Mouse (Mus musculus): Measurements from ENCODE around the gene Snx32. TPM values are rescaled to one million over a fixed set of nuclear protein-coding genes. Genes with fewer than 3 reads are reported as not detected.

Snx32 gene
- polyA plus RNA-seq, 1 experiment from 2014 or later: 14.0 TPM

DNA sequence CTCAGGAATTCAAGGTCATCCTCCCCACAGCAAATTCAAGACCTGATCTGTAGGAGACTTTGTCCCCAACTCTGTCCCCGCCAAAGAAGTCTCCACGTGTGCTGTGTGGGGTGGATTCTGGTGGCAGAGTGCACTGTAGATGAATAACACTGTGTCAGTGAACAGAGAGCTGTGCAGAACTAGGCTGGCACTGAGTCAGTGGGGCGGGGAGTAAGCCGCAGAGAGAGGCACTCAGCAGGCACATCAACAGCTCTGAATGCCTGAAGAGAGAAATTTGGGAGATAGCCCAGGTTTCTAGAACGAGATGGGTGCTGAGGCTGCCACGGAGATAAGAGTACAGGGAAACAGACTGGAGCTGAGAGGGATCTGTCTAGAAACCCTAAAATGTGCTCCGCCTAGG is 51.3 kb downstream of the Snx32 start:
- Histone ChIP-seq H3K4me1 (ENCODE audit: control insufficient read depth, insufficient read depth, low read length) (peaks cover 28% of the 10 kb centered on the region), H3K9ac (ENCODE audit: low read depth, low read length) (no peak overlapping the region)
- 54% methylated on average over 7 of the region's 7 CpGs for WGBS (ENCODE audit: insufficient replicate concordance)

GRCm38 (mm10) chr19:5457746-5458442 is 52.4 kb downstream of the Snx32 start, which contains the start of gene Ccdc85b:
Ccdc85b (minus strand) TSS chr19:5457894.
- Histone ChIP-seq H3K4me3 (ENCODE audit: low read depth, low read length) (peak within 1 kb of the TSS; percentile 87), H3K27ac (ENCODE audit: low read depth, low read length) (peak within 1 kb of the TSS; percentile 94), H3K4me1 (ENCODE audit: control insufficient read depth, insufficient read depth, low read length) (peaks cover 25% of the 10 kb centered on the region), H3K9ac (ENCODE audit: low read depth, low read length) (peak within 1 kb of the TSS; percentile 95), H3K36me3 (ENCODE audit: control insufficient read depth, insufficient read depth, low read length) (no peaks in the 10 kb centered on the region), H3K4me2 (peak within 1 kb of the TSS; percentile 100), H3K27me3 (ENCODE audit: control insufficient read depth, insufficient read depth, low read length) (no peaks in the 10 kb centered on the region), H3K9me3 (replicated peaks; ENCODE audit: control insufficient read depth, low read length) (no peaks in the 10 kb centered on the region)
- ATAC-seq (replicated peaks; ENCODE audit: insufficient number of reproducible peaks, low FRiP score, low TSS enrichment): no peak
- 14% methylated on average over 14 of the region's 14 CpGs for WGBS (ENCODE audit: insufficient replicate concordance)

More for the DNA sequence above, 51.3 kb downstream of the Snx32 start:
- Histone ChIP-seq H3K27ac (ENCODE audit: low read depth, low read length) (no peak overlapping the region), H3K9me3 (replicated peaks; ENCODE audit: control insufficient read depth, low read length) (no peaks in the 10 kb centered on the region), H3K36me3 (ENCODE audit: control insufficient read depth, insufficient read depth, low read length) (no peaks in the 10 kb centered on the region), H3K27me3 (ENCODE audit: control insufficient read depth, insufficient read depth, low read length) (no peaks in the 10 kb centered on the region), H3K4me2 (no peak overlapping the region), H3K4me3 (ENCODE audit: low read depth, low read length) (no peak overlapping the region)
- ATAC-seq (replicated peaks; ENCODE audit: insufficient number of reproducible peaks, low FRiP score, low TSS enrichment): no peak

DNA sequence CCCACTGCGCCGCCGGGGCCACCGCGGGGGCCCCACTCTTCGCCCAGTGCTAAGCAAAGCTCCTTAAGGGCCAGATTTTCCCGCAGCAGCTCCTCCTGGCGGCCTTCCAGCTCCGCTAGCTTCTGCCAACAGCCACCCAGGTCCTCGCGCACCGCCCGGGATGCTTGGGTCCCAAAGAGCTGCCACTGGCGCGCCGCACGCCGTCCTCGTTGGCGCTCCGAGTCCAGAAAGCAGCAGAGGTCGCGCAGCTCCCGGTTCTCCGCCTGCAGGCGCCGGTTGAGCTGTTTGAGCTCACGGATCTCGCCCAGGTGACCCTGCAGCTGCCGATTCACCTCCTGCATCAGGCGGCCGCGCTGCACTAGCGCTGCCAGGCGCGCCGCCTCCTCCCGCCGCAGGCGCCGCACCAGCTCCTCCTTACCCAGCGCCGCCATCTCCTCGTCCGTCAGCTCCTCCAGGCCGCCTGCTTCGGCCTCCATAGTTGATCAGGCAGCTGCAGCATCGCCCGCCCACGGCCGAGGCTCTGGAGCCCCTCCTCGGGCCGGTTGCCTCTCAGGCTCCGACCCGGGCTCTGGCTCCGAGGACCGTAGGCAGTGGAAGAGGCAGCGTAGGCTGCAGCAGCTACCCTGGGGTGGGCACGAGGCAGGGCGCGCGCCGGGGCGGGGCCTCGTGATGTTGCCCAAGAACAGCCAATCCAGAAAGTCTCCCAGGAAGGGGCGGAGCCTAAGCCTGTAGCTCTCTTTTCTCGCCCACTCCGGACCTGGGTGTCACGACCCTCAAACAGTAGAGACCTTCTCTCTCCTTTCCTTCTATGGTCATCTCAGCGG is 53.2 kb downstream of the Snx32 start:
- Histone ChIP-seq H3K36me3 (ENCODE audit: control insufficient read depth, insufficient read depth, low read length) (no peaks in the 10 kb centered on the region), H3K27ac (ENCODE audit: low read depth, low read length) (peak overlapping the region; percentile 94), H3K27me3 (ENCODE audit: control insufficient read depth, insufficient read depth, low read length) (no peaks in the 10 kb centered on the region), H3K4me2 (peak overlapping the region; percentile 100), H3K9me3 (replicated peaks; ENCODE audit: control insufficient read depth, low read length) (no peaks in the 10 kb centered on the region), H3K9ac (ENCODE audit: low read depth, low read length) (peak overlapping the region; percentile 95), H3K4me3 (ENCODE audit: low read depth, low read length) (peak overlapping the region; percentile 87), H3K4me1 (ENCODE audit: control insufficient read depth, insufficient read depth, low read length) (peaks cover 25% of the 10 kb centered on the region)
- whole genome bisulfite sequencing (ENCODE audit: insufficient replicate concordance): 1% methylated on average over 64 of the region's 70 CpGs
- ATAC-seq (replicated peaks; ENCODE audit: insufficient number of reproducible peaks, low FRiP score, low TSS enrichment): peak; percentile 87

DNA sequence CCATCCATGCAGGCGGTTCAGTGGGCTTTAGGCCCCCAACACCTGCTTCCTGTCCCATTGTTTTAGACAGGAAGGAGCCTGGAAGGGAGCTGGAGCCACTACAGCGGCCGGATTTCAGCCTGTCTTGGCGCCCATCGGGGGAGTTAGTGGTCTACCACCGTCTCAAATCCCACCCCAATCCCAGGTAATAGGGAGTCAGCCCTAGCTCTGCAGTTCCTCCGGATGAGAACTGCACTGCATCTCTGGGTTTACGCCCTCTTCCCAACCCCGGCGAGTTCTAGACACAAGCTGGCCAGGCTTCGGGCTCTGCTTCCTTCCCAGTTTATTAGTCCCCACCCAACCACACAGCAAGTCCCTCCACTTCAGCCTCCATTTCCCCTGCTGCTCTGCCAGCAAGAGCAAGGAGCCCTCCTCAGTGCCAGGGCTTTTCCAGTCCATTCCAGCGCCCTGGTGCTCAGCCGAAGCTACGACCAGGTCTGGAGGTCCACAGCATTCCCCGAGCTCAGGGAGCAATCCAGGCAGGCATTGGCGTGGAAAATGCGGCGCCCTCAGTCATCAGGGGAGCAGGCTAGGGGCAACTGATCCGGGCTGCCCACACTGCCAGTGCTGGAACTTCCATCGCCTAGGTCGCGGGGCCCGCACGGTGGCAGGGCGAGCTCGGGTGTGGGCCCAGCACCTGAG is 54.0 kb downstream of the Snx32 start:
- ATAC-seq (replicated peaks; ENCODE audit: insufficient number of reproducible peaks, low FRiP score, low TSS enrichment): no peak
- H3K9ac ChIP-seq (ENCODE audit: low read depth, low read length): peak overlapping the region; percentile 95
- 3% methylated on average over 26 of the region's 26 CpGs for WGBS (ENCODE audit: insufficient replicate concordance)
- no peaks in the 10 kb centered on the region for H3K27me3 ChIP-seq (ENCODE audit: control insufficient read depth, insufficient read depth, low read length)
- H3K4me3 ChIP-seq (ENCODE audit: low read depth, low read length): peak overlapping the region; percentile 87
- peak overlapping the region; percentile 100 for H3K4me2 ChIP-seq
- H3K9me3 ChIP-seq (replicated peaks; ENCODE audit: control insufficient read depth, low read length): no peaks in the 10 kb centered on the region
- peak overlapping the region; percentile 94 for H3K27ac ChIP-seq (ENCODE audit: low read depth, low read length)
- H3K36me3 ChIP-seq (ENCODE audit: control insufficient read depth, insufficient read depth, low read length): no peaks in the 10 kb centered on the region
- peaks cover 25% of the 10 kb centered on the region for H3K4me1 ChIP-seq (ENCODE audit: control insufficient read depth, insufficient read depth, low read length)

GRCm38 (mm10) chr19:5455568-5455967 is 54.8 kb downstream of the Snx32 start:
- peak overlapping the region; percentile 95 for H3K9ac ChIP-seq (ENCODE audit: low read depth, low read length)
- peaks cover 19% of the 10 kb centered on the region for H3K4me1 ChIP-seq (ENCODE audit: control insufficient read depth, insufficient read depth, low read length)
- H3K9me3 ChIP-seq (replicated peaks; ENCODE audit: control insufficient read depth, low read length): no peaks in the 10 kb centered on the region
- H3K4me2 ChIP-seq: peak overlapping the region; percentile 100
- H3K27ac ChIP-seq (ENCODE audit: low read depth, low read length): peak overlapping the region; percentile 94; the same call in 1 of the 2 replicates
- no peak for ATAC-seq (replicated peaks; ENCODE audit: insufficient number of reproducible peaks, low FRiP score, low TSS enrichment)
- peak overlapping the region; percentile 87 for H3K4me3 ChIP-seq (ENCODE audit: low read depth, low read length)
- no peaks in the 10 kb centered on the region for H3K36me3 ChIP-seq (ENCODE audit: control insufficient read depth, insufficient read depth, low read length)
- peaks cover under 1% of the 10 kb centered on the region; the same call in 1 of the 2 replicates for H3K27me3 ChIP-seq (ENCODE audit: control insufficient read depth, insufficient read depth, low read length)
- WGBS (ENCODE audit: insufficient replicate concordance): 52% methylated on average over 8 of the region's 8 CpGs

DNA sequence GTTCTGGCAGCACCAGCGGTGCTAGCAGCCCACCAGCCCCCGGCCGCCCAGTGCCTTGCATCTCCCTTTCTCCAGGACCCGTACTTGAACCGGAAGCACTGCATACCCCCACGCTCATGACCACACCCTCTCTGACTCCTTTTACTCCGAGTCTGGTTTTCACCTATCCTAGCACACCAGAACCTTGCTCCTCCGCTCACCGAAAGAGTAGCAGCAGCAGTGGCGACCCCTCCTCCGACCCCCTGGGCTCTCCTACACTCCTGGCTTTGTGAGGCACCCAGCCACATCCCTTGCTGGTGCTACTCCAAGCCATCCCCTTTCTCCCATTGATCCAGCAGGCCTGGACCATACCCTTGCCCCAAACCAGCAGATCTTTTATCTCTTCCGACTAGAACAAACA is 55.3 kb downstream of the Snx32 start:
- H3K27ac ChIP-seq (ENCODE audit: low read depth, low read length): no peak overlapping the region

GRCm38 (mm10) chr19:5451766-5452165 is 58.6 kb downstream of the Snx32 start:
- ATAC-seq (replicated peaks; ENCODE audit: insufficient number of reproducible peaks, low FRiP score, low TSS enrichment): no peak
- Histone ChIP-seq H3K4me2 (no peak overlapping the region), H3K4me3 (ENCODE audit: low read depth, low read length) (no peak overlapping the region), H3K4me1 (ENCODE audit: control insufficient read depth, insufficient read depth, low read length) (peaks cover 36% of the 10 kb centered on the region), H3K9ac (ENCODE audit: low read depth, low read length) (no peak overlapping the region), H3K36me3 (ENCODE audit: control insufficient read depth, insufficient read depth, low read length) (no peaks in the 10 kb centered on the region), H3K27ac (ENCODE audit: low read depth, low read length) (no peak overlapping the region), H3K27me3 (ENCODE audit: control insufficient read depth, insufficient read depth, low read length) (peaks cover 35% of the 10 kb centered on the region), H3K9me3 (replicated peaks; ENCODE audit: control insufficient read depth, low read length) (no peaks in the 10 kb centered on the region)
- 70% methylated on average over 6 of the region's 6 CpGs for WGBS (ENCODE audit: insufficient replicate concordance)

More for the DNA sequence above, 55.3 kb downstream of the Snx32 start:
- peak overlapping the region; percentile 100 for H3K4me2 ChIP-seq
- peaks cover 21% of the 10 kb centered on the region for H3K4me1 ChIP-seq (ENCODE audit: control insufficient read depth, insufficient read depth, low read length)
- WGBS (ENCODE audit: insufficient replicate concordance): 59% methylated on average over 12 of the region's 12 CpGs
- H3K9ac ChIP-seq (ENCODE audit: low read depth, low read length): peak overlapping the region; percentile 95; the same call in 1 of the 2 replicates
- no peaks in the 10 kb centered on the region for H3K36me3 ChIP-seq (ENCODE audit: control insufficient read depth, insufficient read depth, low read length)
- no peak for ATAC-seq (replicated peaks; ENCODE audit: insufficient number of reproducible peaks, low FRiP score, low TSS enrichment)
- peaks cover 5% of the 10 kb centered on the region; the same call in 1 of the 2 replicates for H3K27me3 ChIP-seq (ENCODE audit: control insufficient read depth, insufficient read depth, low read length)
- no peaks in the 10 kb centered on the region for H3K9me3 ChIP-seq (replicated peaks; ENCODE audit: control insufficient read depth, low read length)
- peak overlapping the region; percentile 87 for H3K4me3 ChIP-seq (ENCODE audit: low read depth, low read length)

DNA sequence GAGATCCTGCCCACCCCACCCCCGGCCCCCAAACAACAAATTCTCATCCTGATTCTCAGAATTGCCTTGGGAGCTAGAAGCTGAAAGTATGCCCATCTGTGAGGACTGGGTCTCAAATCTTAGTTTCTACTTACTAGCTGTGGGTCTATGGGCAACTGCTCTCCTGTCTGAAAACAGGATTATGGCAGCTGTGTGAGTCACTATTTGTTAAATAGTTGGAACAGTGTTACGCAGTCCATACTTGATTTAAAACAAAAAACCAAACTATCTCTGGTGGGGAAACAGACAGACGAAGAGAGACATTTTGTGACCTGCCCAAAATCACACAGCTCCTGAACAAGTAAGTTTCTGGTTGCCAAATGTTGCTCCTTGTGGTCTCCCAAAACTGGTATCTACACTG is 60.7 kb downstream of the Snx32 start:
- Histone ChIP-seq H3K36me3 (ENCODE audit: control insufficient read depth, insufficient read depth, low read length) (no peaks in the 10 kb centered on the region), H3K4me3 (ENCODE audit: low read depth, low read length) (no peak overlapping the region), H3K27ac (ENCODE audit: low read depth, low read length) (no peak overlapping the region), H3K4me1 (ENCODE audit: control insufficient read depth, insufficient read depth, low read length) (peaks cover 21% of the 10 kb centered on the region), H3K4me2 (no peak overlapping the region), H3K9me3 (replicated peaks; ENCODE audit: control insufficient read depth, low read length) (no peaks in the 10 kb centered on the region), H3K9ac (ENCODE audit: low read depth, low read length) (no peak overlapping the region), H3K27me3 (ENCODE audit: control insufficient read depth, insufficient read depth, low read length) (peaks cover 48% of the 10 kb centered on the region)
- 77% methylated on average over 3 of the region's 3 CpGs for WGBS (ENCODE audit: insufficient replicate concordance)
- ATAC-seq (replicated peaks; ENCODE audit: insufficient number of reproducible peaks, low FRiP score, low TSS enrichment): no peak
